9 mouse cellular contexts compared by ENCODE assay signal in genomic region chr14:25231881-25232280, GRCm38 (mm10).
A peak's percentile ranks its signal among the peaks of the same experiment; 100 is the strongest.
DNase-seq lines count a peak whose midpoint lies in the region; ATAC-seq and TF ChIP-seq lines count a peak whose summit lies in the region.
"Had no signal": no experiment of that assay in that cellular context is flagged by ENCODE, and none has a peak within 500 bp of the region (broad histone marks: within the 10 kb centered on the region; RNA-seq: fewer than 3 reads in every experiment).

No protein-coding gene starts in this region.

- TF ChIP-seq CTCF in heart, adult 2 months (IDR thresholded peaks at IDR 0.05), result no peak

- TF ChIP-seq POLR2A in heart, adult 2 months (IDR thresholded peaks at IDR 0.05; ENCODE audit: insufficient read depth, low read depth, low read length), result no peak

- H3K27ac ChIP-seq in heart, embryonic 11.5 days (ENCODE audit: low read depth, low read length), result peak overlapping the region; percentile 1; the same call in 1 of the 2 replicates
- H3K27ac ChIP-seq in heart, adult 2 months, result no peak overlapping the region
- H3K27ac ChIP-seq in embryonic facial prominence, embryonic 14.5 days (replicated peaks; ENCODE audit: low read depth, low read length), result peak overlapping the region; percentile 33; the same call in 1 of the 2 replicates
- no peak overlapping the region for H3K27ac ChIP-seq in liver, embryonic 12.5 days

- H3K9me3 ChIP-seq in heart, embryonic 11.5 days (replicated peaks; ENCODE audit: control insufficient read depth, low read length), result no peaks in the 10 kb centered on the region
- no peaks in the 10 kb centered on the region for H3K9me3 ChIP-seq in embryonic facial prominence, embryonic 14.5 days (ENCODE audit: control insufficient read depth, low read length)
- H3K9me3 ChIP-seq in liver, embryonic 12.5 days (replicated peaks), result no peaks in the 10 kb centered on the region

- WGBS in heart, embryonic 11.5 days (ENCODE audit: insufficient replicate concordance), result 40% methylated on average over 1 of the region's 1 CpGs
- 68% methylated on average over 1 of the region's 1 CpGs for WGBS in heart, adult 2 months
- 63% methylated on average over 1 of the region's 1 CpGs for WGBS in embryonic facial prominence, embryonic 14.5 days
- WGBS in liver, embryonic 12.5 days (ENCODE audit: insufficient replicate concordance), result 44% methylated on average over 1 of the region's 1 CpGs

- intact Hi-C loops in heart, adult 2 months (cut with DNase I), result loop anchor here (10.0 kb wide), 1 partner anchor 117 kb away; no protein-coding TSS in a partner anchor

- H3K27me3 ChIP-seq in heart, embryonic 11.5 days (ENCODE audit: control insufficient read depth, insufficient read depth, low read length), result no peaks in the 10 kb centered on the region
- H3K27me3 ChIP-seq in heart, adult 2 months (ENCODE audit: control insufficient read depth, insufficient read depth, low read length), result no peaks in the 10 kb centered on the region
- no peaks in the 10 kb centered on the region for H3K27me3 ChIP-seq in embryonic facial prominence, embryonic 14.5 days (replicated peaks; ENCODE audit: control insufficient read depth, insufficient read depth, low read length)
- H3K27me3 ChIP-seq in liver, embryonic 12.5 days (replicated peaks), result no peaks in the 10 kb centered on the region

- TF ChIP-seq EP300 in heart, adult 2 months (IDR thresholded peaks at IDR 0.05; ENCODE audit: insufficient read depth, low read depth, low read length), result no peak

- peak; percentile 74 for ATAC-seq in heart, embryonic 11.5 days (replicated peaks; ENCODE audit: insufficient number of reproducible peaks, low FRiP score, low TSS enrichment)
- ATAC-seq in embryonic facial prominence, embryonic 14.5 days (ENCODE audit: low read depth), result peak; percentile 76
- peak; percentile 68 for ATAC-seq in liver, embryonic 12.5 days

- no peak overlapping the region for H3K4me3 ChIP-seq in heart, embryonic 11.5 days (ENCODE audit: low read depth, low read length)
- H3K4me3 ChIP-seq in heart, adult 2 months, result no peak overlapping the region
- H3K4me3 ChIP-seq in embryonic facial prominence, embryonic 14.5 days (ENCODE audit: low read depth, low read length), result no peak overlapping the region
- no peak overlapping the region for H3K4me3 ChIP-seq in liver, embryonic 12.5 days

- H3K79me2 ChIP-seq in heart, adult 2 months (replicated peaks; ENCODE audit: control insufficient read depth, insufficient read depth, low read length), result no peaks in the 10 kb centered on the region

- no peak overlapping the region for H3K9ac ChIP-seq in heart, embryonic 11.5 days (ENCODE audit: low read depth, low read length)
- no peak overlapping the region for H3K9ac ChIP-seq in heart, adult 2 months (ENCODE audit: low read depth, low read length)
- no peak overlapping the region for H3K9ac ChIP-seq in embryonic facial prominence, embryonic 14.5 days (ENCODE audit: low read depth, low read length)
- no peak overlapping the region for H3K9ac ChIP-seq in liver, embryonic 12.5 days

- peaks cover 21% of the 10 kb centered on the region for H3K4me1 ChIP-seq in heart, embryonic 11.5 days (ENCODE audit: control insufficient read depth, insufficient read depth, low read length)
- peaks cover 13% of the 10 kb centered on the region for H3K4me1 ChIP-seq in heart, adult 2 months (ENCODE audit: control insufficient read depth, insufficient read depth, low read length)
- H3K4me1 ChIP-seq in embryonic facial prominence, embryonic 14.5 days (ENCODE audit: control insufficient read depth, insufficient read depth, low read length), result peaks cover 30% of the 10 kb centered on the region
- peaks cover 10% of the 10 kb centered on the region; the same call in 1 of the 2 replicates for H3K4me1 ChIP-seq in liver, embryonic 12.5 days

- H3K36me3 ChIP-seq in heart, embryonic 11.5 days (ENCODE audit: control insufficient read depth, insufficient read depth, low read length), result no peaks in the 10 kb centered on the region
- no peaks in the 10 kb centered on the region for H3K36me3 ChIP-seq in heart, adult 2 months (ENCODE audit: control insufficient read depth, insufficient read depth, low read length)
- H3K36me3 ChIP-seq in embryonic facial prominence, embryonic 14.5 days (ENCODE audit: control insufficient read depth, insufficient read depth, low read length), result no peaks in the 10 kb centered on the region
- H3K36me3 ChIP-seq in liver, embryonic 12.5 days, result no peaks in the 10 kb centered on the region
- H3K36me3 ChIP-seq: G1E had no signal

- no peak overlapping the region for H3K4me2 ChIP-seq in heart, embryonic 11.5 days
- no peak overlapping the region for H3K4me2 ChIP-seq in embryonic facial prominence, embryonic 14.5 days (ENCODE audit: low read depth, low read length)
- no peak overlapping the region for H3K4me2 ChIP-seq in liver, embryonic 12.5 days

- no peak for DNase-seq in heart, adult 2 months
- peak; percentile 37 for DNase-seq in 3T3-L1 (ENCODE audit: low read depth, low spot score)
- peak; percentile 81 for DNase-seq in embryonic facial prominence, embryonic 14.5 days (ENCODE audit: low spot score)
- no peak for DNase-seq in spleen, postnatal 4 days (ENCODE audit: low spot score in 2 of 2)
- no peak for DNase-seq in cerebellum, adult 8-10 months
- no peak for DNase-seq in B cell, adult 2 months

Comparison
In these comparisons a context has a peak if more than half of its experiments do, and no peak if none do; other contexts are left out.
1. H3K27ac ChIP-seq: peak in heart, embryonic 11.5 days (single experiment) and embryonic facial prominence, embryonic 14.5 days (single experiment); none in heart, adult 2 months (single experiment) and liver, embryonic 12.5 days (single experiment).
2. DNase-seq: peak in 3T3-L1 (single experiment) and embryonic facial prominence, embryonic 14.5 days (single experiment); none in heart, adult 2 months (0 of 2), spleen, postnatal 4 days (0 of 2), cerebellum, adult 8-10 months (single experiment) and B cell, adult 2 months (0 of 2).
3. Peak in every context shown above with its lines, with median percentiles within 50 percentile points of each other: ATAC-seq.